Mouse (Mus musculus) cerebellum, postnatal 36 days (tissue): ENCODE results near the gene Depdc5.
"Not testable (repeated sequence)": the region's sequence is repeated elsewhere in the genome, so short reads cannot be mapped to it uniquely, and the experiment has no call there.

Source experiments
- DNase-seq, 2 experiments: peaks; one replicate each; pipeline ENCODE4 v3.0.0; 2021 to 2022; ENCODE audit warnings: mixed read lengths in 2 of 2

Depdc5 gene

GRCm38 (mm10) chr5:32863253-32864228, at the start of gene Depdc5:
Depdc5 (plus strand) TSS chr5:32863701.
- DNase-seq, result peak; percentile 88 to 94

GRCm38 (mm10) chr5:32815396-32815795, 48.1 kb upstream of the Depdc5 start:
- DNase-seq, result peak; percentile 26 to 28

DNA sequence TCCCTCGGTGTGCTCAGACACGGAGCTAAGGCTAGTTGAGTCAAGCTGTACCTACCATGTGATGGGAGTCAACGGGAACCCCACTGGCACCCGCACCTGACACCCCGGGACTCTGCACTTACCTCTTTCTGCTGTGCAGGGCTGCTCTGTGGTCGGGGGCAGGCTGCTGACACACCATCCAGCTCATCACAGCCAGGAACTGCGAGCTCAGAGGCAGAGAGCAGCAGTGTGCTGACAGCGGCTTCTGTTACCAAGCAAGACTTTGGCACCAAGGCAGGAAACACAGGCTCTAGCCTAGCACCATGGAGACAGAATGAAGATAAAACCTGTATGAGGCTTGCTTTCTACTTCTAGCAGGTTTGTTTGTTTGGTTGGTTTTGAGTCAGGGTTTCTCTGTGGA, 43.0 kb upstream of the Depdc5 start:
- no peak for DNase-seq

GRCm38 (mm10) chr5:32827009-32827408, 36.5 kb upstream of the Depdc5 start, which contains the start of gene Gm20671:
Gm20671 (minus strand) TSS chr5:32827109.
- DNase-seq, result no peak

GRCm38 (mm10) chr5:32828766-32829165, 34.7 kb upstream of the Depdc5 start:
- not testable (repeated sequence) for DNase-seq

DNA sequence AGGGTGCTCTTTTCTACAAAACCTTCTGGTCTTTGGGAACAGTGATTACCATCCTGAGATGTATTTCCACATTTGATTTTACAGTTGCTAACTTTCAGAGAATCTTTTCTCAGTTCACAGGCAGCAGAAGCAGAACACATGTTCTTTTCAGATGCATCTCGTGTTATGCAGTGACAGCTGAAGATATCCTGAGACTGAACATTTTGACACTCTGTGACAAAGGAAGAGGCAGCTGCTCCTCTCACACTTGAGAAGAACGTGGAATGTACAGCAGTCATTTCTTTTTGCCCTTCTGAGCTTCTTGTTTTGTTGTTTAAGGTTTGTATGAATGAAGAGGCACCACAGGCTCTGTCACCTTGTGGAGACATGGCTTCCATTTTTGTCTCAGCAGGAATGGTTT, 33.4 kb upstream of the Depdc5 start:
- DNase-seq, result no peak

DNA sequence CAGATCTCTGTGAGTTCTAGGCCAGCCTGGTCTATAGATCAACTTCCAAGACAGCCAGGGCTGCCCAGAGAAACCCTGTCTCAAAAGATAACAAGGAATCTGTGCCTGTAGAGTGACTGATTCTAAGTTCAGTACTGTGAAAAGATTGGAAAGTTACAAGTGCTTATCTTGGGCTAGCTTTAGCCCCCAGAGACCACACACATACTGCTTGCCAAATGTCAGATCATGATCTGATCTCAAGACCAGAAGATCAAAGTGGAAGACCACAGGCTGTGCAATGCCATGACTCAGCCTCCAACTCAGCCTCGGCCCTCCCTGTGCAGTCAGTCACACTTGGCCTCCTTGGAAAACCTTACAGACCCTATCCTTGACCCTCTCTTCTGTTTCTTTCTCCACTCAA, 29.0 kb upstream of the Depdc5 start:
- DNase-seq, result no peak

- peak; percentile 19 to 23 for DNase-seq
These were observed 26.5 kb upstream of the Depdc5 start for GRCm38 (mm10) chr5:32836976-32837375.

DNA sequence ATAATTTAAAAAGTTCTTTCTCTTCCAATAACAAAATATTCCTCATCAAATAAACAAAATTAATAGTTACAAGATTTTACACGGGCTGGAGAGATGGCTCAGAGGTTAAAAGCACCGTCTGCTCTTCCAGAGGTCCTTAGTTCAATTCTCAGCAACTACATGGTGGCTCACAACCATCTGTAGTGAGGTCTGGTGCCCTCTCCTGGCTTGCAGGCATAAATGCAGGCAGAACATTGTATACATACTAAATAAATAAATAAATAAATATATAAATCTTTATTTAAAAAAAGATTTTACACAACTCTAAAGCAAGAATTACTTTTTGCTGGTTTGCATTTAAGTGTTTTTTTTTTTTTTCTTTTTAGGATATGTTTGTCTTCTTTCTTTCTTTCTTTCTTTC, 23.5 kb upstream of the Depdc5 start:
- no peak for DNase-seq

DNA sequence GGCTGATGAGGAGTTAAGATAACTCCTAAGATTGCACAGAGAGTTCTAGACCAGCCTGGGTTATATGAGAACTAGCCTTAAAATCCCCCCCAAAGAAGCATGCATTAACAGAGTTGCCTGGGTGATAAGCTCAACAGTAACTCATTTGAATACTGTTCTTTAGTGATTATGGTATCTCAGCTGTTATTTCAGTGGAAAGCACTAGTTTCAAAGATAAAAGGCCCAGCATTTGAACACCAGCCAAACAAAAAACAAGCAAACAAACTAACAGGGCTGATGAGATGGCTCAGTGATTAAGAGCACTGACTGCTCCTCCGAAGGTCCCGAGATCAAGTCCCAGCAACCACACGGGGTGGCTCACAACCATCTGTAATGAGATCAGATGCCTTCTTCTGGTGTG, 14.3 kb upstream of the Depdc5 start:
- DNase-seq, result no peak

- DNase-seq, result not testable (repeated sequence)
These were observed 13.9 kb upstream of the Depdc5 start for GRCm38 (mm10) chr5:32849580-32849979.

DNA sequence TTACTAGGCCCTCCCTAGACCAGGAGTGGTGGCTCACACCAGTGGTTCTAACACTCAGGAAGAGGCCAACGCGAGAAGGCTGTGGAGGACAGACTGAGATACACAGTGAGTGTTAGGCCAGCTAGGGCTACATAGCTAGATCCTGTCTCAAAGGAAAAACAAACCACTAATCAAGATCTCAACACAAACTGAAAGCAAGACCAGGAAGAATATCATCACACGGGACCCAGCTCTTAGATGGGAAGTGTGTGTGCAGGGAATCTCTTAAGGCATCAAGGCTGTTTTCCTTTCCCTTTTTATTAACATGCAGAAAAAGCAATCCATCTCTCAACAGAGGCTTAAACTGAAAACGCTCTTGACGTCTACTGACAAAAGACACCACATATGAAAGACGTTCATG, 11.5 kb upstream of the Depdc5 start:
- no peak for DNase-seq

- DNase-seq, result peak; percentile 99 to 100
These were observed 9.6 kb upstream of the Depdc5 start, which contains the start of gene Prr14l for GRCm38 (mm10) chr5:32853731-32854507. Prr14l (minus strand) TSS chr5:32854256.

GRCm38 (mm10) chr5:32854818-32855217, 8.7 kb upstream of the Depdc5 start:
- DNase-seq, result no peak

- not testable (repeated sequence) for DNase-seq
These were observed 8.2 kb upstream of the Depdc5 start for GRCm38 (mm10) chr5:32855274-32855673.

DNA sequence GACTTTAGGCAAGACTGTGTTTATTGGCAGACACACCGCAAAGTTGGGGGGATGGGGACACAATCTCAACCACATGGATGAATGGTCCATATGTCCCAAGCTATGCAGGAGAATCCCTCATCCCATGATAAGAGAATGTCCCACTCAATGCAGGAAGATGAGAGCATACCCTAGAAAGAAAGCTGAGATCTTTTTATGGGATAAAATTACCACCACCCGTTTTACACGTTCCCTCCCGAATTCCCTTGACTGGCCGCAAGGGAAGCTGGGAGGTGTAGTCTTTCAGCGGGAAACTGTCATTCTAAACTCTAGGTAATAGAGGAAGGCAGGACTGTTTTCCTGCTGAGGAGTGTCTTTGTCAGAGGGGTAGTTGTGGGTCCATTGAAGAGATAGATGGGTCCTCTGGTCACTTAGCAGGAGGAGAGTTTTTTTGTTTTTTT, 5.7 kb upstream of the Depdc5 start:
- peak; percentile 56 to 61 for DNase-seq

GRCm38 (mm10) chr5:32861082-32861481, 2.4 kb upstream of the Depdc5 start:
- no peak for DNase-seq

DNA sequence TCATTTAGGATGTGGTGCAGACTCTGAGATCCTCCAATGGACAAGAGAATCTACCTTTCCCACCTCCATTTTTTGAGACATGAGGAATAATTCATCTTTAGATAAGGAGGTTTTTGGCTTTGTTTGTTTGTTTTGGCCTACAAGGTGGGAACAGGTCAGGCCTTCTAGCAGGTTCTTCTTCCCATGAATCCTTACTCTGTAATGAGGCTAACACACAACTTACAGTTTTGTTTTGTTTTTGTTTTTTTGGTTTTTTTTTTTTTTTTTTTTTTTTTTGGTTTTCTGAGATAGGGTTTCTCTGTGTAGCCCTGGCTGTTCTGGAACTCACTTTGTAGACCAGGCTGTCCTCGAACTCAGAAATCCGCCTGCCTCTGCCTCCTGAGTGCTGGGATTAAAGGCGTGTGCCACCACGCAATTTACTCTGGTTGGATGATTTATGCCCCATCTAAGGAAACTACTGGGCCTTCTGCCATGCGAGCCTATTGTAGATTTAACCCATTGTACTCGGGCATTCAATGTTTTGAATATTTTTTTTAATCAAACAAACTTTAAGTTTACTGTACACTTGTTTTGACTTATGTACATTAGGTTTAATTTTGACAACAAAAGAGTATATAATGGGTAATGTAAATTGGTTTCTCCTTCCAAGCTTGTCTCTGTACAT, 900 bp upstream of the Depdc5 start:
- DNase-seq, result no peak

- DNase-seq, result no peak
These were observed 6.0 kb downstream of the Depdc5 start for GRCm38 (mm10) chr5:32869389-32870024.

GRCm38 (mm10) chr5:32872346-32872745, 8.8 kb downstream of the Depdc5 start:
- DNase-seq, result no peak

DNA sequence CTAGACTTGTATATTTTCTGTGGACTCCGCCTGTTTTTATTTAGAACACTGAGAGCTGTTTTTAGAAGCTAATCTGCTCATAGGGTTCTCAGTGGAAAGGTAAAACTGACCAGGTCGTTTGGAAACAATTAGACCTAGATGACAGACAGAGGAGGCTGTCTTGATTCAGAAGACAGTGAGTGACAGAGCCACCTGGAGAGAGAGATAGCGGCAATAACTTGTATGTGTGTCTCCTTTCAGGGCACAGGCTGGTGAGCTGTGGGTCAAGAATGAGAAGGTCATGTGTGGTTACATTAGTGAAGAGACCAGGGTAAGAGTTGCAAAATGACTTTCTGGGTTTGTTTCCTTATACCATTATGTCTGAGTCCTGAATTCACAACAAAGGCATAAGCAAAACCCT, 23.2 kb downstream of the Depdc5 start:
- DNase-seq, result no peak

DNA sequence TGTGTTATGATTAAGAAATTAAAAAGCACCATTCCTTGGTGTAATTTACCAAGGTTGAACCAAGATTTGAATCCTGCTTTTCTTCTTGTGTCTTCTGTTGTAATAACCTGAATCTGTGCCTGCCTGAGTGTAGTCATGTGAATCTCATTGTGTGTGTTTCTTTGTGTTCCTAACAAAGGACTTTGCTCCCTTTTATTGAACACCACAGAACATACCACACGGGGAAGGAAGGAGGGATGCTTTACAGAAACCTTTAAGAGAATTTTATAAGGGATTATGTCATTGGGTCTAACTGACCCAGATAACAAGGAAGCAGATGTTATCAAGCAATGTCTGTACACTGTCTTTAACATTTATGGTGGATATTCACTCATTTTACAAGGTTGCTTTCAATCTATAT, 44.0 kb downstream of the Depdc5 start:
- DNase-seq, result no peak
